Mouse (Mus musculus) liver, embryonic 11.5 days (tissue): ENCODE measurements at regions not wholly inside any gene's neighbourhood (a gene's known extent, or its start where the extent isn't known, plus 50 kb on each side); places are given as distances from the start of the nearest gene placed in this dataset.

Source experiments
- ATAC-seq: fragments of 200-750 bp; cut with Nextera tagmentation; replicated peaks from 2 replicates; pipeline ENCODE4 v1.8.0; 2017; ENCODE audit warnings: moderate number of reproducible peaks, mild to moderate bottlenecking, moderate TSS enrichment, moderate library complexity; ENCODE audit not compliant: low FRiP score
- DNase-seq: peaks from one replicate; pipeline ENCODE4 v3.0.0-alpha.2; 2017; ENCODE audit warnings: low spot score
- H3K27ac ChIP-seq: fragments of 300-500 bp; sonication (generic); 2 replicates; pipeline ENCODE4 v1.5.1; 2014; ENCODE audit warnings: mild to moderate bottlenecking, low read depth, low read length, control low read depth
- H3K27me3 ChIP-seq: fragments of 300-500 bp; sonication (generic); replicated peaks from 2 replicates; pipeline ENCODE4 v1.6.1; 2014; ENCODE audit warnings: low read length, mixed read lengths; ENCODE audit not compliant: control insufficient read depth, insufficient read depth
- H3K36me3 ChIP-seq: fragments of 300-500 bp; sonication (generic); 2 replicates; pipeline ENCODE4 v1.6.1; 2014; ENCODE audit warnings: mild to moderate bottlenecking, low read length, moderate library complexity, mixed read lengths; ENCODE audit not compliant: control insufficient read depth, insufficient read depth
- H3K4me1 ChIP-seq: fragments of 300-500 bp; sonication (generic); replicated peaks from 2 replicates; pipeline ENCODE4 v1.6.1; 2014; ENCODE audit warnings: low read length, mixed read lengths; ENCODE audit not compliant: control insufficient read depth, insufficient read depth
- H3K4me2 ChIP-seq: fragments of 300-500 bp; sonication (generic); 2 replicates; pipeline ENCODE4 v1.6.1; 2014; ENCODE audit warnings: mild to moderate bottlenecking, control low read depth, moderate library complexity
- H3K4me3 ChIP-seq: fragments of 300-500 bp; sonication (generic); 2 replicates; pipeline ENCODE4 v1.5.1; 2014; ENCODE audit warnings: low read depth, low read length, control low read depth
- H3K9ac ChIP-seq: fragments of 300-500 bp; sonication (generic); 2 replicates; pipeline ENCODE4 v1.6.1; 2014; ENCODE audit warnings: low read depth, low read length, control low read depth
- H3K9me3 ChIP-seq: fragments of 300-500 bp; sonication (generic); 2 replicates; pipeline ENCODE4 v1.6.1; 2016; ENCODE audit warnings: low read length, inconsistent platforms, mixed read lengths; ENCODE audit not compliant: control insufficient read depth
- WGBS: fragments of 180-500 bp; shearing (Covaris S2); extraction: QIAGEN DNeasy Blood & Tissue Kit; methylation state at CpG from one replicate; pipeline ENCODE4 v1.1.7; 2014; 5-methylcytosine and 5-hydroxymethylcytosine counted together

DNA sequence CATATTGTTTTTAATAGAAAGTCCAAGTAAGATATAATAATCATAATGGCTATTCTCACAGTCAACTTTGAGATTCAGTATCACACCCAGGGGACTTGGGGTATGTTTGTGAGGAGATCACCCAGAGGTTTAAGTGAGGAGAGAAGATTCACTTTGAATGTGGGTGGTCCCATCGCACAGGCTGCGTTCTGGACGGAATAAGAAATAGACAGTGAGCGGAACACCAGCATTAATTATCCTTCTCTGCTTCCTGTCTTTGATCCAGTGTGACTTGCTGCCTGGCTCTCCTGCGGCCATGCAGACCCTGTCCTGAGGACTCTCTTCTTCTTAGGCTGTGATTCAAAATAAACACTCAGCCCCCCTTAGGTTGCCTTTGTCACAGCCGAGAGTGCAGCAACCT, 60.6 kb upstream of the Kras start:
- Histone ChIP-seq H3K4me2 (no peak overlapping the region), H3K4me1 (peaks cover 10% of the 10 kb centered on the region), H3K9ac (no peak overlapping the region), H3K27me3 (no peaks in the 10 kb centered on the region), H3K36me3 (no peaks in the 10 kb centered on the region), H3K4me3 (no peak overlapping the region), H3K9me3 (no peaks in the 10 kb centered on the region), H3K27ac (no peak overlapping the region)
- ATAC-seq: no peak
- no peak for DNase-seq
- WGBS: 78% methylated on average over 6 of the region's 6 CpGs

DNA sequence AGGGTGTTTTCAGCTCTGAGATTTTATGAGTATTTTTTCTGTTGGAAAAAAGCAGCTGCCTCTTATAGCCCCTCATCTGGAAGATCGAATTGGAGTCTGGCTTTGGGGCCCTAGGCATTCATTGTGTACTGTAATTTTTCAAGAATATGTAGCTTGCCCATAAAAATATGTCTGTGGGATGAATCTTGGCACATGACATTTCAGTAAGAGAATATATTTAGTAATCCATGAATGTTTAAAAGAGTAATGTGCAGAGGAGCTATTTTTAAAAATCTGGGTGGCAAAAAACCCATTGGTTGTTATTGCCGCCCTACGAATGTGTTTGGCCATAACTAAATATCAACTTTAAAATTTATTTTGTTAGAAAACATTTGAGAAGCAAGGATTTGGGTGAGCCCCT, 59.0 kb upstream of the Kras start:
- H3K9me3 ChIP-seq: no peaks in the 10 kb centered on the region
- peaks cover 11% of the 10 kb centered on the region for H3K4me1 ChIP-seq
- H3K9ac ChIP-seq: no peak overlapping the region
- H3K4me3 ChIP-seq: no peak overlapping the region
- no peak for ATAC-seq
- no peak overlapping the region for H3K27ac ChIP-seq
- H3K36me3 ChIP-seq: no peaks in the 10 kb centered on the region
- 91% methylated on average over 3 of the region's 3 CpGs for WGBS
- no peak overlapping the region for H3K4me2 ChIP-seq
- no peak for DNase-seq
- H3K27me3 ChIP-seq: no peaks in the 10 kb centered on the region

DNA sequence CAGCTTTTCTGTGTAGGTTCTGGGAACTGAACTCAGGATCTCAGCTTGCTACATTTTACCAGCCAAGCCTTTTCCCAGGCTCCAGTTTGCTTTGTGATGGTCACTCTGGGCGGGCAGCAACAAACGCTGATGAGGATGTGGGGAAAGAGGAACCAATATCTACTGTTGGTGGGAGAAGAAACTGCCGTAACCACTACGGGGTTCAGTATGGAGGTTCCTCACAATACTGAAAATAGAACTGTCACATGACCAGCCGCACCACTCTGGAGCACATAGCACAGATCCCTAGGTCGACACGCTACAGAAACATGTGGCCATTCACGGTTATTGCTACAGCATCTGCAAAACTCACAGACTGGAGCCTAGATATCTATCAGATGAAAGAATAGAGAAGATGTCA, 57.2 kb upstream of the Kras start:
- no peak overlapping the region for H3K9ac ChIP-seq
- H3K4me1 ChIP-seq: peaks cover 19% of the 10 kb centered on the region
- 0 out of 2 replicates have a peak overlapping the region, but pooled peaks have one; percentile 43 for H3K4me2 ChIP-seq
- H3K4me3 ChIP-seq: no peak overlapping the region
- 65% methylated on average over 8 of the region's 8 CpGs for WGBS
- no peaks in the 10 kb centered on the region for H3K27me3 ChIP-seq
- ATAC-seq (no peak), DNase-seq (no peak)
- H3K9me3 ChIP-seq: no peaks in the 10 kb centered on the region
- no peak overlapping the region for H3K27ac ChIP-seq
- no peaks in the 10 kb centered on the region for H3K36me3 ChIP-seq

DNA sequence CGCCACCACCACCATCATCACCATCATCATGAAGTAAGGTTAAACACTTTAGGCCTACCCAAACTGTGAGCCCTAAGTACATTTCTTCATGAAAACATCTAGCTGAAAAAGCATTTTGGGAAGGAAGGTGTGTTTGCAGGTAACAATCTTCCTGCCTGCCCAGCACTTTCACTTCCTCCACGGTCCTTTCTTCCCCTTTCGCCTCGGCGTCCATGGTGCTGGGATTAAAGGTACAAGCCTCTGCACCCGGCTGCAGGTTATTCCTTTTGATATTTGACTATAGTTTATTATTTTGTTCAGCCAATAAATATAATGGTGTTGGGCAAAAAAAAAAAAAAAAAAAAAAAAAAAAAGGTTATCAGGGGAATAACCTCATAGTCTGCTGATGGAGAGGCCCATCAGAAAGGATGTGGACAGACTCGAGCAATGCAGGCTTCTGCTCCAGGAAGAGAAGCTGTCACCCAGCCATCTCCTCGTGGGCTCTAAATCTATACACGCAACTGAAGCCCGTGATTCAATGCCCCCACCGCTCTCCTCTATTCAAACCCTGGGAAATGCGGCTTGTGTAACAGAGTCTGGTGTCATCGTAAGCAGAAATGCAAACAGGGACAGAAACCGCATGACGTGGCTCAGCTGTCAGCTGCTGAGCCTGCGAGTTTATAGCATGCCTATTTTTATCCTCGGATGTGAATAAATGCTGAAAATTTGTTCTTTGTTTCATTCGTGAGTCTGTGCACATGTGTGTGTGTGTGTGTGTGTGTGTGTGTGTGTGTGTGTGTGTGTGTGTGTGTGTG, 56.5 kb upstream of the Kras start:
- 55% methylated on average over 18 of the region's 18 CpGs for WGBS
- no peaks in the 10 kb centered on the region for H3K27me3 ChIP-seq
- no peak overlapping the region for H3K27ac ChIP-seq
- H3K4me2 ChIP-seq: peak overlapping the region; percentile 43
- no peak for ATAC-seq
- no peaks in the 10 kb centered on the region for H3K36me3 ChIP-seq
- no peak overlapping the region for H3K9ac ChIP-seq
- peaks cover 15% of the 10 kb centered on the region for H3K4me1 ChIP-seq
- H3K4me3 ChIP-seq: no peak overlapping the region
- no peak for DNase-seq
- no peaks in the 10 kb centered on the region for H3K9me3 ChIP-seq

DNA sequence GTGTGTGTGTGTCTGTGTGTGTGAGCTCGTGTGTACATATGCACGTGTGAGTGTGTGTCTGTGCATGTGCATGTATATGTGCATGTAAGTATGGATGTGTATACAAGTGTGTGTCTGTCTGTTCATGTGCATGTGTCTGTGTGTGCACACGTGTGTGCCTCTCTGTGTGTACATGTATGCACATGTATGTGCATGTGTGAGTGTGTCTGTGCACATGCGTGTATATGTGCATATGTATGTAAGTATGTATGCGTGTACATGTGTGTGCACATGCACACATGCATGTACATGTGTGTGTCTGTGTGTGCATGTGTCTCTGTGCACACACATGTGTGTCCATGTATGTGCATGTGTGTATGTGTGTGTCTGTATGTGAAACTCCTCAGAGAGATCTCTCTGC, 55.6 kb upstream of the Kras start:
- DNase-seq: no peak
- H3K4me3 ChIP-seq: no peak overlapping the region
- ATAC-seq: no peak
- no peaks in the 10 kb centered on the region for H3K27me3 ChIP-seq
- H3K27ac ChIP-seq: no peak overlapping the region; the same call in 1 of the 2 replicates
- H3K9ac ChIP-seq: no peak overlapping the region
- H3K36me3 ChIP-seq: no peaks in the 10 kb centered on the region
- peaks cover 15% of the 10 kb centered on the region for H3K4me1 ChIP-seq
- H3K9me3 ChIP-seq: no peaks in the 10 kb centered on the region
- WGBS: 87% methylated on average over 5 of the region's 5 CpGs
- peak overlapping the region; percentile 12; the same call in 1 of the 2 replicates for H3K4me2 ChIP-seq

DNA sequence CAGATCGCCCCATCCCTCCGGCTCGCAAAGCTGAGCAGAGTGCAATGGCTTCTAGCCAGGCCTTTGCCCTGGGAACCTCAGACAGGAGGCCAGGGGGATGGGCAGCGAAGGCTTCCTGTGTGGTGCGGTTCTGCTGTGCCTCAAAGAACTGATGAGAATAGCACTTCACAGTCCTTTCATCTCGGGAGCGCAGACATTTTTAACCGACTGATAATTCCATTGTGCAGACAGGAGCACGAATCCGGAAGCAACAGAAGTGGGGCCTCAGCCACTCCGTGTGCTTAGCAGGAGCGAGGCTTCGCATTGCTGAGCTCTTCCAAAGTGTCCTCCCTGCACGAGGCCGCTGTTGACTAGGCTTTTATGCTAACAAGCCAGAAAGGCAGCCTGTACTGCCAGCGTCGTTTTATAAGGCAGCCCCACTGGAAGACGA, 53.6 kb upstream of the Kras start:
- DNase-seq (peak; percentile 67), ATAC-seq (peak; percentile 78)
- H3K27me3 ChIP-seq: no peaks in the 10 kb centered on the region
- peak overlapping the region; percentile 48 for H3K4me3 ChIP-seq
- peaks cover 15% of the 10 kb centered on the region for H3K4me1 ChIP-seq
- H3K36me3 ChIP-seq: no peaks in the 10 kb centered on the region
- no peaks in the 10 kb centered on the region for H3K9me3 ChIP-seq
- H3K4me2 ChIP-seq: peak overlapping the region; percentile 66
- H3K27ac ChIP-seq: peak overlapping the region; percentile 82
- WGBS: 4% methylated on average over 18 of the region's 18 CpGs
- H3K9ac ChIP-seq: peak overlapping the region; percentile 66

DNA sequence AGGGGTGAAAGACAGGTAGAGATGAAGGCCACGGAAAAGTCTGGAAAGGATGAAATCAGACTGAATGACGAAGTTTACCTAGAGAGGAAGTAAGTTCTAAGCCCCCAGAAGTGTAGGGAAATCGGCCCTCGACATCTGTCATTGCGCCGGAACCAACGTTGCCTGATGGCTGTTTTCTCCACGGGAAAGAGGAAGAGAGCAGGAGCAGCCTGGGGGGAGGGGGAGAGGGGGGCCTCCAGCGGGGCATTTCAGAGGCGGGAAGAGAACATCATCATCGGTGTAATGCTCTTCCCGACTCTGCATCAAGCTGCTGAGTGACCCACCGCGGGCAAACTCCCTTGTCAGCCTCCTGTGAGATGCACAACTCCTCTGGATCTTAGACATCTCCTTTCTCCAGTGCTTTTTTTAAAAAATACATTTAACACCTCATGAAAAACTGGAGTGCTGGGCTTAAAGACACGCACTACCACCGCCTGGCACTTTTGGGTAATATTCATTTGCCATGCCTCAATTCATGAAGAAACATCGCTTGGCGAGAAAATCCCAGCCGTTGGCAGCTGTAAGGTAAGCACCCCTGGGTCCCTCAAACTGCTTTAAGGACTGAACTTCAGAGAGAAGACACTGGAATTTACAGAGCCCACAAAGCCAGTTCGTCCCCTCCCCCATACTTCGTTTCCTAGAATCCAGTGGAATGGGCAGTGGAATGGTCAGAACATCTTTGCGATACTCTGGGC, 53.0 kb upstream of the Kras start:
- Histone ChIP-seq H3K27me3 (no peaks in the 10 kb centered on the region), H3K9ac (peak overlapping the region; percentile 66)
- 24% methylated on average over 22 of the region's 22 CpGs for WGBS

DNA sequence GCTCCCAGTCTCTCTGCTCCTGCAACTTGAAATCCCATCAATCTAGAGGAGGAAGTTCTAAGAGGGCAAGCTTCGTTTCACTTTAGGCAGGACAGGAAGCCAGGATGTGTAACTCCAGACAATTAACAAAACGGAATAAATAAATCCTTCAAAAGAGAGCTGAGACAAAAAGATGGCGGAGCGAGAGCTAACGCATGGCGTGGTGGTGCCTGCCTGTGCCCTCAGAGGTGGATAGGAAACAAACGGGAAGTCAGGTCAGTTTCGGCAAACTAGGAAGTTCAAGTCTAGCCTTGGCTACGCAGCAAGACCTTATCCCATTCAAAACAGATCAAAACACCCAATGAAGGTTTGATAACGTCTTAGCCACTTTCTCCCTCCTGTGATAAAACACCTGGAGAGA, 52.1 kb upstream of the Kras start:
- H3K4me2 ChIP-seq: no peak overlapping the region; the same call in 1 of the 2 replicates
- H3K36me3 ChIP-seq: no peaks in the 10 kb centered on the region
- H3K27ac ChIP-seq: no peak overlapping the region
- 79% methylated on average over 10 of the region's 10 CpGs for WGBS
- peaks cover 12% of the 10 kb centered on the region for H3K4me1 ChIP-seq
- ATAC-seq (no peak), DNase-seq (no peak)
- H3K9ac ChIP-seq: no peak overlapping the region
- no peaks in the 10 kb centered on the region for H3K27me3 ChIP-seq
- H3K4me3 ChIP-seq: no peak overlapping the region
- no peaks in the 10 kb centered on the region for H3K9me3 ChIP-seq

More for the DNA sequence above, 53.0 kb upstream of the Kras start:
- peaks cover 15% of the 10 kb centered on the region for H3K4me1 ChIP-seq
- peak overlapping the region; percentile 48 for H3K4me3 ChIP-seq
- H3K27ac ChIP-seq: peak overlapping the region; percentile 82
- ATAC-seq: peak; percentile 39
- H3K4me2 ChIP-seq: peak overlapping the region; percentile 66
- H3K9me3 ChIP-seq: no peaks in the 10 kb centered on the region
- no peaks in the 10 kb centered on the region for H3K36me3 ChIP-seq
- DNase-seq: peak; percentile 47
